Mouse (Mus musculus) erythroblast, embryonic 14.5 days (primary cell): ENCODE measurements at regions not wholly inside any gene's neighbourhood (a gene's known extent, or its start where the extent isn't known, plus 50 kb on each side); places are given as distances from the start of the nearest gene placed in this dataset.

Experiments used
- GATA1 ChIP-seq: IDR thresholded peaks from 2 replicates; pipeline ENCODE4 v1.6.1; 2012; ENCODE audit warnings: low read length, inconsistent platforms, mixed read lengths
- TAL1 ChIP-seq: IDR thresholded peaks from 3 replicates; pipeline ENCODE4 v1.6.1; 2012; ENCODE audit warnings: low read length, inconsistent platforms, mixed read lengths

DNA sequence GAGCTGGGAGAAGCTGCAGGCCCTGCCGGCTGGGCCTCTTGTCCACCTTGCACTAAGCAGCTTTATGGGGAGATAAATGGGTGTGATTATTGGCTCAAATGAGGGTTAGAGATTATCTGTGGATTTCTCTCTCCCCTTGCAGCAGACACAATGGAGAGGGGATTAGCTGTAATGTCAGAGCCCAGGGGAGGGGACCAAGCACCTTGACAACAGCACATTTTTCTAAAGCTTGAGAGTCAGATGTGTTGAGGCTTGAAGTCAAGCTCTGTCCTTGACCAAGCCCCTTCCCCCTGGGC lies 74.9 kb upstream of the Cplx2 start:
- TF ChIP-seq GATA1: no peak
- TF ChIP-seq TAL1: no peak
